Mouse (Mus musculus): Measurements from ENCODE around the gene Hoxa5. TPM values are rescaled to one million over a fixed set of nuclear protein-coding genes. Genes with fewer than 3 reads are reported as not detected.

Hoxa5 gene
- polyA plus RNA-seq, 1 experiment from 2014 or later, result not detected

DNA sequence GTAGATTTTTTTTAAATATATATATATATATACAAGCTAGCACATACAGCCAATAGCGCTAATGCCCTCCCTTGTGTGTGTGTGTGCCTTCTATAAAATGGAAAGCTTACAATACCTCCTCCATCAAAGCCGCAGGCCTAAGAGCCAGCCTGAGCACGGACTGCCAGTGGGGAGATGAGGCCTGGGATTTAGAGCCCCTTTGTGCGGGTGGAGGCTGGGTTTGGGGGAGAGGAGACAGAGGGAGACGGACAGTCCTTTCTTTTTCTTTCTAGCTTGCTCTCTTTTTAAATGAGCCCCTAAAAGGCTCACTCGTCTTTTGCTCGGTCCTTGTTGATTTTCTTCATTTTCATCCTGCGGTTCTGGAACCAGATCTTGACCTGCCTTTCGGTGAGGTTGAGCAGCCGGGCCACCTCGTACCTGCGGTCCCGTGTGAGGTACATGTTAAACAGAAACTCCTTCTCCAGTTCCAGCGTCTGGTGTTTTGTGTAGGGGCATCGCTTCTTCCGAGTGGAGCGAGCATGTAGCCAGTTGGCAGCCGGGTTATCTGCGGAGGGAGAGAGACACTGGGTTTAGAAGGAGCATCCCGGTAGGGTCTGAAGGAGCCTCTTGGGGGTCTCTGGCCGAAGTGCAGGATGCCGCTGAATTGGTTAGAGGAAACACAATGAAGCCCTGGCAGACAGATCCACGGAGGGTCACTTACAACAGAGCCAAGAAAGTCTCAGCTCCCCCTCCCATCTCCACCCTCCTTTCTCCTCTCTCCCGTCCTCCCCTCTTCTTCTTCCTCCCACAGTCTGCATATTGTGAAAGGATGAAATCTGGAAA lies 19.8 kb upstream of the Hoxa5 start:
- peaks cover 98% of the 10 kb centered on the region for H3K27me3 ChIP-seq (ENCODE audit: control insufficient read depth, insufficient read depth, low read length)
- H3K4me3 ChIP-seq (ENCODE audit: low read depth, low read length), result no peak overlapping the region
- H3K36me3 ChIP-seq (ENCODE audit: control insufficient read depth, insufficient read depth, low read length), result no peaks in the 10 kb centered on the region
- DNase-seq (ENCODE audit: low spot score) (no peak), ATAC-seq (replicated peaks; ENCODE audit: low FRiP score) (no peak)
- H3K4me2 ChIP-seq (ENCODE audit: low read depth, low read length, severe bottlenecking), result no peak overlapping the region
- H3K9ac ChIP-seq (ENCODE audit: low read length), result no peak overlapping the region
- no peak overlapping the region for H3K27ac ChIP-seq (ENCODE audit: low read depth, low read length)
- H3K4me1 ChIP-seq (replicated peaks; ENCODE audit: control insufficient read depth, insufficient read depth, low read length), result peaks cover 3% of the 10 kb centered on the region
- WGBS, result under 1% methylated on average over 24 of the region's 24 CpGs
- H3K9me3 ChIP-seq (ENCODE audit: control insufficient read depth, low read length), result no peaks in the 10 kb centered on the region

DNA sequence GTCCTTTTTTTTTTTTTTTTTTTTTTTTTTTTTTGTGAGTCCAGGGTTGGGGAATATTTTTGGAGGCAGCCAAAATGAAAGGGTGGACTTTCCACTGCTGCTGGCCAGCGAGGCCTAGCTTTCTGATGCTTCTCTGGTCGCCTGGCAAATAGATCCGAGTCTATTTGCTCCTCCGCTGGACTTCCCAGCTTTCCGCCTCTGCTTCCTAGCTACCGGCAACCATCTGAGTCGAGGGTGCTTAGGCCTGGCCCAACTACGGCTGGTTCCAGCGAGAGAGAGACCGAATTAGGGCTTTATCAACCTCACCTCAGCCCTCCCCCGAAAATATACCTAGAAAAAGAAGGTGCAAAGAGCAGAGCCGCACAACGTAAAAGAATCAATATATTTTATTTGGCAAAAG lies 18.3 kb upstream of the Hoxa5 start:
- H3K9me3 ChIP-seq (ENCODE audit: control insufficient read depth, low read length), result no peaks in the 10 kb centered on the region
- DNase-seq (ENCODE audit: low spot score) (no peak), ATAC-seq (replicated peaks; ENCODE audit: low FRiP score) (no peak)
- H3K27ac ChIP-seq (ENCODE audit: low read depth, low read length), result no peak overlapping the region
- 11% methylated on average over 13 of the region's 13 CpGs for WGBS
- no peak overlapping the region for H3K4me3 ChIP-seq (ENCODE audit: low read depth, low read length)
- H3K4me2 ChIP-seq (ENCODE audit: low read depth, low read length, severe bottlenecking), result no peak overlapping the region
- peaks cover 100% of the 10 kb centered on the region for H3K27me3 ChIP-seq (ENCODE audit: control insufficient read depth, insufficient read depth, low read length)
- H3K4me1 ChIP-seq (replicated peaks; ENCODE audit: control insufficient read depth, insufficient read depth, low read length), result peaks cover 3% of the 10 kb centered on the region
- no peaks in the 10 kb centered on the region for H3K36me3 ChIP-seq (ENCODE audit: control insufficient read depth, insufficient read depth, low read length)
- H3K9ac ChIP-seq (ENCODE audit: low read length), result no peak overlapping the region

GRCm38 (mm10) chr6:52221993-52222685 lies 17.8 kb upstream of the Hoxa5 start:
- 5% methylated on average over 21 of the region's 21 CpGs for WGBS
- H3K4me3 ChIP-seq (ENCODE audit: low read depth, low read length), result no peak overlapping the region
- ATAC-seq (replicated peaks; ENCODE audit: low FRiP score), result peak; percentile 33; the same call in 1 of the 2 replicates

DNA sequence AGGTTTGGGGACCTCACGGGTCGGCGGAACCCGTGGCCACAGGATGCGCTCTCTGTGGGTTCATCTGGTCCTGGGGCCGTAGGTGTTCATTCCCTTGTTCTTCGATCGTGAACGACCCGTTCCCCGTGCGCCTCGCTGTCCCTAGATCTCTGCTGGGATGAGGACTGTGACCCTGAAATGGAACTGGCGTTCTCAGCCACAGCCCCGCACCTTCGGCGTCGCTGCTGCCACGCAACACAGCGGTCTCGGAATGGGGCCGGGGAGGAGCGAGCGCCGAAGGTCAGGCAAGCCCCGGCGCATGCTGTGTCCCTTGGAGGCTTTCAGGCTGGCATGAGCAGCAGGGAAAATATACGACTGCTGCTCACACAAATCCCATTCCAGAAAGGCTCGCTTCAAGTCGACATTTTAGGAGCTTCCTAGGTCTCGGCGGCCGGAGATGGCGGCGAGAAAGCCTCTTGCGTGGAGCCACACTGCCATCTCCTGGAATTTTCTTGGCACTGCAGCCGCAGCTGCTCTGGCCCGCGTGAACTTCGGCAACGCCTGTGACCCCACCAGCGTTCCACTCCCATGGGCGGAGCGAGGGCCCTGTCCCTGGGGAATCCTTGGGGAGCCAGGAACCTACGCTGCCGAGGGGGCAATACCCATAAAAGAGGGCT lies 17.1 kb upstream of the Hoxa5 start, which contains the start of gene Hoxa7:
Gene Hoxa7, minus strand, starts transcription at position 518 of the 656 bp plus-strand sequence.
- Histone ChIP-seq H3K9me3 (ENCODE audit: control insufficient read depth, low read length) (no peaks in the 10 kb centered on the region), H3K27ac (ENCODE audit: low read depth, low read length) (no peak within 1 kb of the TSS), H3K36me3 (ENCODE audit: control insufficient read depth, insufficient read depth, low read length) (no peaks in the 10 kb centered on the region), H3K9ac (ENCODE audit: low read length) (0 out of 2 replicates have a peak within 1 kb of the TSS, but pooled peaks have one; percentile 33), H3K4me1 (replicated peaks; ENCODE audit: control insufficient read depth, insufficient read depth, low read length) (peaks cover 9% of the 10 kb centered on the region), H3K4me2 (ENCODE audit: low read depth, low read length, severe bottlenecking) (peak within 1 kb of the TSS; percentile 70), H3K4me3 (ENCODE audit: low read depth, low read length) (peak within 1 kb of the TSS; percentile 35), H3K27me3 (ENCODE audit: control insufficient read depth, insufficient read depth, low read length) (peaks cover 100% of the 10 kb centered on the region)
- DNase-seq (ENCODE audit: low spot score), result peak; percentile 94
- 1% methylated on average over 46 of the region's 46 CpGs for WGBS
- ATAC-seq (replicated peaks; ENCODE audit: low FRiP score), result peak; percentile 56; the same call in 1 of the 2 replicates

More at GRCm38 (mm10) chr6:52221993-52222685, 17.8 kb upstream of the Hoxa5 start:
- peak; percentile 56 for DNase-seq (ENCODE audit: low spot score)
- no peaks in the 10 kb centered on the region for H3K9me3 ChIP-seq (ENCODE audit: control insufficient read depth, low read length)
- H3K27me3 ChIP-seq (ENCODE audit: control insufficient read depth, insufficient read depth, low read length), result peaks cover 100% of the 10 kb centered on the region
- peaks cover 6% of the 10 kb centered on the region for H3K4me1 ChIP-seq (replicated peaks; ENCODE audit: control insufficient read depth, insufficient read depth, low read length)
- no peak overlapping the region for H3K9ac ChIP-seq (ENCODE audit: low read length)
- no peaks in the 10 kb centered on the region for H3K36me3 ChIP-seq (ENCODE audit: control insufficient read depth, insufficient read depth, low read length)
- no peak overlapping the region for H3K4me2 ChIP-seq (ENCODE audit: low read depth, low read length, severe bottlenecking)
- no peak overlapping the region for H3K27ac ChIP-seq (ENCODE audit: low read depth, low read length)

- Histone ChIP-seq H3K4me3 (ENCODE audit: low read depth, low read length) (no peak overlapping the region; the same call in 1 of the 2 replicates), H3K9ac (ENCODE audit: low read length) (no peak overlapping the region), H3K4me2 (ENCODE audit: low read depth, low read length, severe bottlenecking) (peak overlapping the region; percentile 70; the same call in 1 of the 2 replicates)
Measured at GRCm38 (mm10) chr6:52220865-52221310, 16.5 kb upstream of the Hoxa5 start.

DNA sequence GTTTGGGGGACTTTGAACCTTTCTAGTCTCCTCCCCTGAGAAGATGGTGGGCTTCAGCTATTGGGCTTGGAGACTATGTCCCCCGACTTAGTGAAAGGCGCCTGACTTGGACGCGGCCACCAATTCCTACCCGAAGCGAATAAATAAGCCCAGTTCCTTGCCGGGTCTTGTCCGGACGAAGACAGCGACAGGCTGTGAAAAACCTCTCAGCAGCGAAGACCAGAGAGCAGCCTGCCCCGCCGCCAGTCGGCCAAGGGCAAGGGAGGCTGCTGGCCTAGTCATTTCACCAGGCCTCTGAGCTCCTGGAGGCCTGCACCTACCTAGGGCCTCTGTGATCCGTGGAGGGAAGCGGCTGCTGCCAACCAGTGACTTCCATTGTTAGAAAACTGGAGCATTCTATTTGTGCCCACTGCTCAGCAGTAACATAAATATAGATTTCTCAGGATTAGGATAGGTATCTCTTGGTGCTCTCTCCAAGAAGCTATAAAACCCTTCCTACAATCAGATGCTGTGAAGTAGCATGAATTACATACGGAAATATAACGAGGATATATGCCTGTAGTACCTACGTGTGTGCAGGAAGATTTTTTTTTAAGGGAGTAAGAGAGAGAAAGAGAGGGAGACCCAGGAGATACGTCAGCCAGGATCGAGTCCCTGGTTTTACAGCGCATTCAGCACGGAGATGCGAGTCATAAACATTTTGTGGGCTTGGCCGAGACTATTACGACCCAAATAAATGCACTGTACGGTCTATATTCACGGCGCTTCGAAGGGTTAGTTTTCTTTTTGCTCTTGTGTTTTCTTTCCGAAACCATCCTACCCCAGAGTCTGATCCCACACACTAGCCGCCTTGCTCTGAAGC lies 15.8 kb upstream of the Hoxa5 start:
- Histone ChIP-seq H3K4me3 (ENCODE audit: low read depth, low read length) (no peak overlapping the region), H3K4me2 (ENCODE audit: low read depth, low read length, severe bottlenecking) (no peak overlapping the region), H3K27ac (ENCODE audit: low read depth, low read length) (no peak overlapping the region), H3K9me3 (ENCODE audit: control insufficient read depth, low read length) (no peaks in the 10 kb centered on the region), H3K27me3 (ENCODE audit: control insufficient read depth, insufficient read depth, low read length) (peaks cover 100% of the 10 kb centered on the region), H3K4me1 (replicated peaks; ENCODE audit: control insufficient read depth, insufficient read depth, low read length) (peaks cover 9% of the 10 kb centered on the region), H3K36me3 (ENCODE audit: control insufficient read depth, insufficient read depth, low read length) (no peaks in the 10 kb centered on the region), H3K9ac (ENCODE audit: low read length) (no peak overlapping the region)
- DNase-seq (ENCODE audit: low spot score) (peak; percentile 64), ATAC-seq (replicated peaks; ENCODE audit: low FRiP score) (no peak)
- 13% methylated on average over 32 of the region's 32 CpGs for WGBS

More at GRCm38 (mm10) chr6:52220865-52221310, 16.5 kb upstream of the Hoxa5 start:
- H3K9me3 ChIP-seq (ENCODE audit: control insufficient read depth, low read length), result no peaks in the 10 kb centered on the region
- H3K27ac ChIP-seq (ENCODE audit: low read depth, low read length), result no peak overlapping the region
- peaks cover 100% of the 10 kb centered on the region for H3K27me3 ChIP-seq (ENCODE audit: control insufficient read depth, insufficient read depth, low read length)
- H3K4me1 ChIP-seq (replicated peaks; ENCODE audit: control insufficient read depth, insufficient read depth, low read length), result peaks cover 9% of the 10 kb centered on the region
- ATAC-seq (replicated peaks; ENCODE audit: low FRiP score) (no peak), DNase-seq (ENCODE audit: low spot score) (no peak)
- 7% methylated on average over 12 of the region's 12 CpGs for WGBS
- H3K36me3 ChIP-seq (ENCODE audit: control insufficient read depth, insufficient read depth, low read length), result no peaks in the 10 kb centered on the region

DNA sequence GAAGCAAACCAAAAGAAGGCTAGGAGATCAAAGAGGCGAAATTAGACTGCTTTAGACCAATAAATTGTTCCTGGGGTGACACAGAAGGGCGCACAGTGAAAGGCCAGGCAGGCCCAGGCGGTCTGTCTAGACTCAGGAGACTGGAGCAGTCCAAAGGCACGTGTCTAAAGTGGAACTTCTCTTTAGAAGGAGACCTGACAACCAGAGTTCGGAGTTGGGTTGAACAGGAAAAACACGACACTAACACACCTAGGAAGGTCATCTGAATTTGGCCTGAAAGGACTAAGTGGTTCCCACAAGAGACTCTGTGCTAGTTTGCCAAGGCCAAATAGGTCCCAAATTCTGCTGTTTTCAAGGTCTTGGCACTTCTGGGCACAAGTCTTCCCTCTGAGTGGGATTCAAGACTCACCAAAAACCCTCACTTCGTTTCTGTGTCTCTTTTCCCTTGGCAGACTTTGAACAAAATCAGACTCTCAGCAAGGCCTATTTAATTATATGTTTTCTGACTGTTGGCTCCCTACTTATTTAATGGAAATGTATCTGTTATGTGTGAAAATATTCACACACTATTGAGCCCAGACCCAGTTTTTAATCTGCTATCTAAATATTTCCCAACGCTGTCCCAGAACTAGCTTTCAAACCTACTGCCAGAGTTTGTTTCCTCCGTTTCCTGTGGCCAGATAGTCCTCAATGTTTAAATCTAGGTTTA lies 15.0 kb upstream of the Hoxa5 start:
- peaks cover 9% of the 10 kb centered on the region for H3K4me1 ChIP-seq (replicated peaks; ENCODE audit: control insufficient read depth, insufficient read depth, low read length)
- ATAC-seq (replicated peaks; ENCODE audit: low FRiP score), result no peak

More for the DNA sequence above, 15.0 kb upstream of the Hoxa5 start:
- no peak overlapping the region for H3K27ac ChIP-seq (ENCODE audit: low read depth, low read length)
- H3K4me2 ChIP-seq (ENCODE audit: low read depth, low read length, severe bottlenecking), result no peak overlapping the region
- no peak overlapping the region for H3K4me3 ChIP-seq (ENCODE audit: low read depth, low read length)
- no peaks in the 10 kb centered on the region for H3K9me3 ChIP-seq (ENCODE audit: control insufficient read depth, low read length)
- DNase-seq (ENCODE audit: low spot score), result no peak
- peaks cover 100% of the 10 kb centered on the region for H3K27me3 ChIP-seq (ENCODE audit: control insufficient read depth, insufficient read depth, low read length)
- WGBS, result 17% methylated on average over 9 of the region's 9 CpGs
- H3K9ac ChIP-seq (ENCODE audit: low read length), result no peak overlapping the region
- H3K36me3 ChIP-seq (ENCODE audit: control insufficient read depth, insufficient read depth, low read length), result no peaks in the 10 kb centered on the region
